Mouse (Mus musculus): ENCODE data around the gene Ghitm. TPM values are rescaled to one million over a fixed set of nuclear protein-coding genes. Genes with fewer than 3 reads are reported as not detected.

Ghitm gene
- polyA plus RNA-seq, 1 experiment from 2014 or later: 212 TPM

- 54% methylated on average over 6 of the region's 6 CpGs for WGBS
- H3K4me2 ChIP-seq (ENCODE audit: low read depth, low read length): no peak overlapping the region
- ATAC-seq (ENCODE audit: low read depth): no peak; the same call in 1 of the 2 replicates
- no peak overlapping the region for H3K27ac ChIP-seq (ENCODE audit: low read depth, low read length)
- H3K9ac ChIP-seq (replicated peaks; ENCODE audit: low read depth, low read length): no peak overlapping the region
- 0 out of 2 replicates have a peak, but pooled peaks cover 3% of the 10 kb centered on the region for H3K4me1 ChIP-seq (ENCODE audit: control insufficient read depth, insufficient read depth, low read length)
- H3K9me3 ChIP-seq (ENCODE audit: control insufficient read depth, low read length): no peaks in the 10 kb centered on the region
- H3K36me3 ChIP-seq (ENCODE audit: control insufficient read depth, insufficient read depth, low read length): no peaks in the 10 kb centered on the region
- H3K4me3 ChIP-seq (ENCODE audit: low read depth, low read length): no peak overlapping the region
- H3K27me3 ChIP-seq (ENCODE audit: control insufficient read depth, insufficient read depth, low read length): no peaks in the 10 kb centered on the region; the same call in 1 of the 2 replicates
Observed at GRCm38 (mm10) chr14:37094436-37094835, 40.6 kb downstream of the Ghitm start.

DNA sequence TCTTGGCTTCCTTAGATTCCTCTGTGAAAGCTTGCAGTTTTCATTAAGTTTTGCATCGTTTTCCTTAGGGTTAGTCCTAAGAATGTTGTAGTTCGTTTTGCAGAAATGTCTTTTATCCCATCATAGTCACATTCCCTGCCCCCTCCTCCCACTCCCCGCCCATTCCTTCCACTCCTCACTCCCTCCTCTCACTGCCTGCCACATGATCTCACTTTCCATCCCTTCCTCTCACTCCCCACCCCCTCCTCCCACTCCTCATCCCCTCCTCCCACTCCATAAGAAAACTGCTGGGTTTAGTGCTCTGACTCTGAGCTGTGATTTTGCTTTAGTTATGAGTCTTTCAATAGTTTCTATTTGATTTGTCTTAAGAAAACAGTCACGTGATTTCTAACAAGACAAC lies 51.3 kb downstream of the Ghitm start:
- Histone ChIP-seq H3K4me2 (ENCODE audit: low read depth, low read length) (no peak overlapping the region), H3K4me1 (ENCODE audit: control insufficient read depth, insufficient read depth, low read length) (no peaks in the 10 kb centered on the region), H3K9me3 (ENCODE audit: control insufficient read depth, low read length) (no peaks in the 10 kb centered on the region), H3K36me3 (ENCODE audit: control insufficient read depth, insufficient read depth, low read length) (no peaks in the 10 kb centered on the region), H3K27me3 (ENCODE audit: control insufficient read depth, insufficient read depth, low read length) (no peaks in the 10 kb centered on the region), H3K27ac (ENCODE audit: low read depth, low read length) (no peak overlapping the region), H3K9ac (replicated peaks; ENCODE audit: low read depth, low read length) (no peak overlapping the region), H3K4me3 (ENCODE audit: low read depth, low read length) (no peak overlapping the region)
- no peak for ATAC-seq (ENCODE audit: low read depth)
- 37% methylated on average over 4 of the region's 4 CpGs for WGBS

- Histone ChIP-seq H3K4me2 (ENCODE audit: low read depth, low read length) (no peak overlapping the region), H3K4me3 (ENCODE audit: low read depth, low read length) (no peak overlapping the region), H3K36me3 (ENCODE audit: control insufficient read depth, insufficient read depth, low read length) (no peaks in the 10 kb centered on the region), H3K27me3 (ENCODE audit: control insufficient read depth, insufficient read depth, low read length) (no peaks in the 10 kb centered on the region), H3K9ac (replicated peaks; ENCODE audit: low read depth, low read length) (no peak overlapping the region), H3K27ac (ENCODE audit: low read depth, low read length) (no peak overlapping the region), H3K9me3 (ENCODE audit: control insufficient read depth, low read length) (no peaks in the 10 kb centered on the region), H3K4me1 (ENCODE audit: control insufficient read depth, insufficient read depth, low read length) (no peaks in the 10 kb centered on the region)
- WGBS: 89% methylated on average over 1 of the region's 1 CpGs
- no peak for ATAC-seq (ENCODE audit: low read depth)
Observed at GRCm38 (mm10) chr14:37080724-37081123, 54.3 kb downstream of the Ghitm start.

Other genes starting within 250 kb of the Ghitm start
- 98.0 and 105 TPM in 2 replicates for gene Ccser2, start 166.5 kb downstream of the Ghitm start, polyA plus RNA-seq (2014; fragmentation: Nextera tagmentation; extraction: Ambion mirVana)
- not detected in 2 replicates for gene Rgr, start 86.3 kb downstream of the Ghitm start, polyA plus RNA-seq (2014; fragmentation: Nextera tagmentation; extraction: Ambion mirVana)
- gene Lrit1, start 80.4 kb downstream of the Ghitm start, polyA plus RNA-seq (2014; fragmentation: Nextera tagmentation; extraction: Ambion mirVana): not detected in 2 replicates
- not detected in 2 replicates for gene Lrit2, start 67.3 kb downstream of the Ghitm start, polyA plus RNA-seq (2014; fragmentation: Nextera tagmentation; extraction: Ambion mirVana)
- 2.0 and 2.8 TPM in 2 replicates for gene Cdhr1, start 36.9 kb downstream of the Ghitm start, polyA plus RNA-seq (2014; fragmentation: Nextera tagmentation; extraction: Ambion mirVana)
- gene 2610528A11Rik, start 21.2 kb downstream of the Ghitm start, polyA plus RNA-seq (2014; fragmentation: Nextera tagmentation; extraction: Ambion mirVana): not detected in 2 replicates

Data from neural tube, embryonic 14.5 days (tissue).